Mouse (Mus musculus) hindbrain, postnatal 0 days (tissue): ENCODE measurements at regions not wholly inside any gene's neighbourhood (a gene's known extent, or its start where the extent isn't known, plus 50 kb on each side); places are given as distances from the start of the nearest gene placed in this dataset.

ENCODE experiments used
- ATAC-seq: fragments of 200-750 bp; cut with Nextera tagmentation; 2 replicates; pipeline ENCODE4 v1.8.0; 2017; ENCODE audit warnings: mild to moderate bottlenecking, moderate TSS enrichment, moderate library complexity
- DNase-seq: peaks from one replicate; pipeline ENCODE4 v3.0.0-alpha.2; 2015; ENCODE audit warnings: low spot score
- H3K27ac ChIP-seq: fragments of 300-500 bp; sonication (generic); 2 replicates; pipeline ENCODE4 v1.5.1; 2014; ENCODE audit warnings: mild to moderate bottlenecking
- H3K27me3 ChIP-seq: fragments of 300-500 bp; sonication (generic); 2 replicates; pipeline ENCODE4 v1.6.1; 2014; ENCODE audit warnings: low read length, mixed read lengths; ENCODE audit not compliant: insufficient read depth
- H3K36me3 ChIP-seq: fragments of 300-500 bp; sonication (generic); 2 replicates; pipeline ENCODE4 v1.6.1; 2014; ENCODE audit warnings: low read length, mixed read lengths; ENCODE audit not compliant: insufficient read depth
- H3K4me1 ChIP-seq: fragments of 300-500 bp; sonication (generic); 2 replicates; pipeline ENCODE4 v1.6.1; 2014; ENCODE audit warnings: antibody characterized with exemption, low read length, mixed read lengths; ENCODE audit not compliant: insufficient read depth
- H3K4me2 ChIP-seq: fragments of 300-500 bp; sonication (generic); 2 replicates; pipeline ENCODE4 v1.6.1; 2014; ENCODE audit warnings: low read depth, mild to moderate bottlenecking, low read length, moderate library complexity, mixed read lengths
- H3K4me3 ChIP-seq: fragments of 300-500 bp; sonication (generic); 2 replicates; pipeline ENCODE4 v1.5.1; 2014; ENCODE audit warnings: low read length
- H3K9ac ChIP-seq: fragments of 300-500 bp; sonication (generic); replicated peaks from 2 replicates; pipeline ENCODE4 v1.6.1; 2014; ENCODE audit warnings: mild to moderate bottlenecking, low read length, moderate library complexity, mixed read lengths
- H3K9me3 ChIP-seq: fragments of 300-500 bp; sonication (generic); 2 replicates; pipeline ENCODE4 v1.6.1; 2016; ENCODE audit warnings: low read length, mixed read lengths
- CTCF ChIP-seq: IDR thresholded peaks from 2 replicates; pipeline ENCODE4 v1.5.1; 2016; ENCODE audit warnings: antibody characterized with exemption, control low read depth, low read depth
- WGBS: fragments of 180-500 bp; shearing (Covaris S2); extraction: QIAGEN DNeasy Blood & Tissue Kit; methylation state at CpG from one replicate; pipeline ENCODE4 v1.1.7; 2014; 5-methylcytosine and 5-hydroxymethylcytosine counted together

GRCm38 (mm10) chr14:28720545-28720944 is 216.0 kb downstream of the Wnt5a start:
- no peak for ATAC-seq
- H3K9me3 ChIP-seq: no peaks in the 10 kb centered on the region
- H3K4me2 ChIP-seq: no peak overlapping the region
- no peak for DNase-seq
- H3K4me3 ChIP-seq: no peak overlapping the region
- H3K36me3 ChIP-seq: no peaks in the 10 kb centered on the region
- H3K9ac ChIP-seq: no peak overlapping the region
- no peaks in the 10 kb centered on the region for H3K4me1 ChIP-seq
- H3K27ac ChIP-seq: no peak overlapping the region
- 98% methylated on average over 3 of the region's 3 CpGs for WGBS
- H3K27me3 ChIP-seq: no peaks in the 10 kb centered on the region
- no peak for TF ChIP-seq CTCF

- Histone ChIP-seq H3K36me3 (no peaks in the 10 kb centered on the region), H3K4me1 (no peaks in the 10 kb centered on the region), H3K4me2 (no peak overlapping the region), H3K9ac (no peak overlapping the region), H3K27ac (no peak overlapping the region), H3K27me3 (no peaks in the 10 kb centered on the region), H3K9me3 (no peaks in the 10 kb centered on the region), H3K4me3 (no peak overlapping the region)
- DNase-seq: no peak
- 76% methylated on average over 4 of the region's 4 CpGs for WGBS
- ATAC-seq: no peak
- no peak for TF ChIP-seq CTCF
These were observed 221.1 kb downstream of the Wnt5a start for GRCm38 (mm10) chr14:28725666-28726065.

- Histone ChIP-seq H3K36me3 (no peaks in the 10 kb centered on the region), H3K9me3 (no peaks in the 10 kb centered on the region), H3K27ac (no peak overlapping the region), H3K9ac (no peak overlapping the region), H3K4me1 (no peaks in the 10 kb centered on the region), H3K27me3 (no peaks in the 10 kb centered on the region), H3K4me2 (no peak overlapping the region), H3K4me3 (no peak overlapping the region)
- DNase-seq (no peak), ATAC-seq (no peak)
- TF ChIP-seq CTCF: no peak
- 75% methylated on average over 5 of the region's 5 CpGs for WGBS
These were observed 228.9 kb downstream of the Wnt5a start for GRCm38 (mm10) chr14:28733496-28733895.

- Histone ChIP-seq H3K9me3 (no peaks in the 10 kb centered on the region), H3K9ac (no peak overlapping the region), H3K27me3 (no peaks in the 10 kb centered on the region), H3K4me1 (no peaks in the 10 kb centered on the region), H3K4me3 (no peak overlapping the region), H3K36me3 (no peaks in the 10 kb centered on the region), H3K27ac (no peak overlapping the region), H3K4me2 (no peak overlapping the region)
- DNase-seq (no peak), ATAC-seq (no peak)
- no peak for TF ChIP-seq CTCF
- WGBS: 75% methylated on average over 5 of the region's 5 CpGs
These were observed 230.9 kb downstream of the Wnt5a start for GRCm38 (mm10) chr14:28735446-28735845.

GRCm38 (mm10) chr14:28740076-28740475 is 235.5 kb downstream of the Wnt5a start:
- no peak for TF ChIP-seq CTCF
- 73% methylated on average over 1 of the region's 1 CpGs for WGBS
- ATAC-seq: no peak

DNA sequence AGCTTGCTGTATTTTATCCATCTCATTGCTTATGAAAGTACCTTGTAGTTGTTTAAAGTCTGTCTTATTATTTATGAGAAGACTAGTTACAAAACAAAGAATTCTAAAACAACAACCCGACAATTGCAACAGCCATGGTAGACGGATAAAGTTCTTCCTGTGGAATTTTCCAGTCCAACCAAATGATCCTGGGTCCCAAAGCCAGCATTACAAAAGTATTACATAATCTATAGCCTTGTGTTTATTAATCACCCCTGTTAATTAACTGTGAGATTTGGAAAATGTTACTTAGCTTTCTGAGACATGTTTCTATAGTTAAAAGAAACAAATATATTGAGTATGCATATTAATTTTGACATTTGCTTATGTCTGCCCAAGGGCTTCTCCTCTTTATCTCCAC is 236.9 kb downstream of the Wnt5a start:
- no peaks in the 10 kb centered on the region for H3K27me3 ChIP-seq
- DNase-seq: no peak
- WGBS: 81% methylated on average over 2 of the region's 2 CpGs
- no peaks in the 10 kb centered on the region for H3K4me1 ChIP-seq
- no peak for TF ChIP-seq CTCF
- no peaks in the 10 kb centered on the region for H3K9me3 ChIP-seq
- no peak overlapping the region for H3K27ac ChIP-seq
- H3K36me3 ChIP-seq: no peaks in the 10 kb centered on the region
- no peak overlapping the region for H3K9ac ChIP-seq
- no peak for ATAC-seq
- no peak overlapping the region for H3K4me3 ChIP-seq
- H3K4me2 ChIP-seq: no peak overlapping the region

More at GRCm38 (mm10) chr14:28740076-28740475, 235.5 kb downstream of the Wnt5a start:
- peak; percentile 3 for DNase-seq
- H3K4me2 ChIP-seq: no peak overlapping the region
- H3K4me1 ChIP-seq: no peaks in the 10 kb centered on the region
- no peaks in the 10 kb centered on the region for H3K9me3 ChIP-seq
- H3K27me3 ChIP-seq: no peaks in the 10 kb centered on the region
- H3K4me3 ChIP-seq: no peak overlapping the region
- H3K27ac ChIP-seq: no peak overlapping the region
- no peak overlapping the region for H3K9ac ChIP-seq
- H3K36me3 ChIP-seq: no peaks in the 10 kb centered on the region

- Histone ChIP-seq H3K27ac (no peak overlapping the region), H3K9me3 (no peaks in the 10 kb centered on the region), H3K9ac (no peak overlapping the region), H3K4me3 (no peak overlapping the region), H3K27me3 (no peaks in the 10 kb centered on the region), H3K4me2 (no peak overlapping the region), H3K36me3 (no peaks in the 10 kb centered on the region), H3K4me1 (no peaks in the 10 kb centered on the region)
- DNase-seq (no peak), ATAC-seq (no peak)
- TF ChIP-seq CTCF: no peak
- 86% methylated on average over 4 of the region's 4 CpGs for WGBS
These were observed 239.1 kb downstream of the Wnt5a start for GRCm38 (mm10) chr14:28743673-28744072.
